8 mouse cellular contexts compared by ENCODE assay signal in genomic region chr6:117840686-117841510, GRCm38 (mm10). TPM values are rescaled to one million over a fixed set of nuclear protein-coding genes. Genes with fewer than 3 reads are reported as not detected.
DNase-seq lines count a peak whose midpoint lies in the region; ATAC-seq and TF ChIP-seq lines count a peak whose summit lies in the region.

Zfp637 (plus strand) TSS chr6:117841180.

- TF ChIP-seq POLR2A in bone marrow, adult 2 months (IDR thresholded peaks at IDR 0.05; ENCODE audit: borderline replicate concordance, control insufficient read depth, low read depth, low read length), result peak; percentile 40; the same call in 1 of the 2 replicates
- peak; percentile 91; the same call in 1 of the 2 replicates for TF ChIP-seq POLR2A in limb, embryonic 14.5 days (IDR thresholded peaks at IDR 0.05; ENCODE audit: borderline replicate concordance, extremely low read depth, insufficient read depth, insufficient read length)

- WGBS in bone marrow, adult 2 months, result under 1% methylated on average over 66 of the region's 66 CpGs
- WGBS in embryonic facial prominence, embryonic 15.5 days, result under 1% methylated on average over 66 of the region's 66 CpGs
- under 1% methylated on average over 66 of the region's 66 CpGs for WGBS in limb, embryonic 14.5 days
- WGBS in midbrain, postnatal 0 days, result under 1% methylated on average over 59 of the region's 66 CpGs

- ATAC-seq in embryonic facial prominence, embryonic 15.5 days (ENCODE audit: insufficient number of reproducible peaks, low FRiP score, low TSS enrichment, low read depth), result peak; percentile 95
- ATAC-seq in limb, embryonic 14.5 days (ENCODE audit: low FRiP score, low read depth), result peak; percentile 95
- ATAC-seq in midbrain, postnatal 0 days (ENCODE audit: low FRiP score), result peak; percentile 98

- peak within 1 kb of the TSS; percentile 83 for H3K4me3 ChIP-seq in bone marrow, adult 2 months (replicated peaks; ENCODE audit: control insufficient read depth, low read depth, low read length)
- H3K4me3 ChIP-seq in embryonic facial prominence, embryonic 15.5 days (replicated peaks), result peak within 1 kb of the TSS; percentile 88
- H3K4me3 ChIP-seq in limb, embryonic 14.5 days (replicated peaks; ENCODE audit: low read length), result peak within 1 kb of the TSS; percentile 75
- peak within 1 kb of the TSS; percentile 89 for H3K4me3 ChIP-seq in midbrain, postnatal 0 days (ENCODE audit: low read depth, low read length)

- DNase-seq in 3T3-L1 (ENCODE audit: low read depth, low spot score), result peak; percentile 93
- DNase-seq in heart, adult 8-10 months (ENCODE audit: low spot score), result peak; percentile 90
- peak; percentile 92 for DNase-seq in kidney, adult 9 months
- peak; percentile 95 for DNase-seq in limb, embryonic 14.5 days (ENCODE audit: low spot score)
- peak; percentile 97 for DNase-seq in midbrain, postnatal 0 days (ENCODE audit: low spot score)
- DNase-seq in spleen, postnatal 36 days (ENCODE audit: low spot score in 2 of 2), result peak; percentile 88 to 89

- peak; percentile 52 for TF ChIP-seq CTCF in bone marrow, adult 2 months (IDR thresholded peaks at IDR 0.05; ENCODE audit: control insufficient read depth, insufficient read depth, low read length)
- TF ChIP-seq CTCF in midbrain, postnatal 0 days (IDR thresholded peaks at IDR 0.05), result peak; percentile 78

- H3K9me3 ChIP-seq in embryonic facial prominence, embryonic 15.5 days (replicated peaks), result no peaks in the 10 kb centered on the region
- H3K9me3 ChIP-seq in limb, embryonic 14.5 days (ENCODE audit: control insufficient read depth, low read length), result no peaks in the 10 kb centered on the region
- H3K9me3 ChIP-seq in midbrain, postnatal 0 days (ENCODE audit: low read length), result no peaks in the 10 kb centered on the region

- H3K4me1 ChIP-seq in bone marrow, adult 2 months (ENCODE audit: control insufficient read depth, insufficient read depth, low read length), result no peaks in the 10 kb centered on the region
- peaks cover 12% of the 10 kb centered on the region for H3K4me1 ChIP-seq in embryonic facial prominence, embryonic 15.5 days
- 0 out of 2 replicates have a peak, but pooled peaks cover 4% of the 10 kb centered on the region for H3K4me1 ChIP-seq in limb, embryonic 14.5 days (ENCODE audit: control insufficient read depth, insufficient read depth, low read length)
- 0 out of 2 replicates have a peak, but pooled peaks cover 4% of the 10 kb centered on the region for H3K4me1 ChIP-seq in midbrain, postnatal 0 days (ENCODE audit: insufficient read depth, low read length)

- peak within 1 kb of the TSS; percentile 95 for H3K9ac ChIP-seq in embryonic facial prominence, embryonic 15.5 days
- H3K9ac ChIP-seq in limb, embryonic 14.5 days (ENCODE audit: low read depth, low read length, severe bottlenecking), result peak within 1 kb of the TSS; percentile 96
- H3K9ac ChIP-seq in midbrain, postnatal 0 days (replicated peaks; ENCODE audit: low read length, poor library complexity, severe bottlenecking), result peak within 1 kb of the TSS; percentile 98

- peak within 1 kb of the TSS; percentile 64; the same call in 1 of the 2 replicates for H3K27ac ChIP-seq in bone marrow, adult 2 months (ENCODE audit: control insufficient read depth, insufficient read depth, low read depth, low read length, poor library complexity)
- H3K27ac ChIP-seq in embryonic facial prominence, embryonic 15.5 days (replicated peaks), result peak within 1 kb of the TSS; percentile 94
- H3K27ac ChIP-seq in limb, embryonic 14.5 days (replicated peaks; ENCODE audit: low read depth, low read length), result peak within 1 kb of the TSS; percentile 93
- peak within 1 kb of the TSS; percentile 93 for H3K27ac ChIP-seq in midbrain, postnatal 0 days (ENCODE audit: low read depth, low read length)

- peak within 1 kb of the TSS; percentile 75 for H3K4me2 ChIP-seq in embryonic facial prominence, embryonic 15.5 days (replicated peaks)
- H3K4me2 ChIP-seq in limb, embryonic 14.5 days (replicated peaks; ENCODE audit: low read depth, low read length, severe bottlenecking), result peak within 1 kb of the TSS; percentile 64
- H3K4me2 ChIP-seq in midbrain, postnatal 0 days (ENCODE audit: low read depth, low read length, poor library complexity, severe bottlenecking), result peak within 1 kb of the TSS; percentile 67

- no peaks in the 10 kb centered on the region for H3K27me3 ChIP-seq in embryonic facial prominence, embryonic 15.5 days
- no peaks in the 10 kb centered on the region for H3K27me3 ChIP-seq in limb, embryonic 14.5 days (ENCODE audit: control insufficient read depth, insufficient read depth, low read length)
- no peaks in the 10 kb centered on the region for H3K27me3 ChIP-seq in midbrain, postnatal 0 days (ENCODE audit: insufficient read depth, low read length)

- peaks cover 29% of the 10 kb centered on the region for H3K36me3 ChIP-seq in embryonic facial prominence, embryonic 15.5 days
- H3K36me3 ChIP-seq in limb, embryonic 14.5 days (ENCODE audit: control insufficient read depth, insufficient read depth, low read length), result peaks cover 30% of the 10 kb centered on the region
- peaks cover 17% of the 10 kb centered on the region for H3K36me3 ChIP-seq in midbrain, postnatal 0 days (ENCODE audit: insufficient read depth, low read length)

RNA-seq across cellular contexts. Expression of gene Zfp637, which starts in this region (rescaled TPM):
- 7.2 and 8.3 TPM in 2 replicates for polyA plus RNA-seq in bone marrow, adult 2 months (2011; ENCODE audit: insufficient read depth, insufficient read length, low replicate concordance, missing spikeins)
- 123 TPM in 2 replicates for polyA plus RNA-seq in embryonic facial prominence, embryonic 15.5 days (2015; fragmentation: Nextera tagmentation; extraction: Ambion mirVana)
- total RNA-seq in heart, adult 8-10 months (2022), result 10 to 100 TPM; 26.2 to 33.8 (median 29.0) TPM
- 67.2 and 85.1 TPM in 2 replicates for polyA plus RNA-seq in limb, embryonic 14.5 days (2012; rRNA removed)
- polyA plus RNA-seq in limb, embryonic 14.5 days (2014; fragmentation: Nextera tagmentation; extraction: Ambion mirVana), result 148 and 172 TPM in 2 replicates
- total RNA-seq in midbrain, postnatal 0 days (2014; rRNA removed), result 75.0 and 95.9 TPM in 2 replicates
- polyA plus RNA-seq in midbrain, postnatal 0 days (2015; fragmentation: Nextera tagmentation; extraction: Ambion mirVana), result 109 and 122 TPM in 2 replicates

Comparison
In these comparisons a context has a peak if more than half of its experiments do, and no peak if none do; other contexts are left out.
1. Peak in every context shown above with its lines: DNase-seq, ATAC-seq, H3K4me3 ChIP-seq and H3K27ac ChIP-seq.